Mouse (Mus musculus): ENCODE measurements at regions not wholly inside any gene's neighbourhood (a gene's known extent, or its start where the extent isn't known, plus 50 kb on each side); places are given as distances from the start of the nearest gene placed in this dataset.
A peak's percentile ranks its signal among the peaks of the same experiment; 100 is the strongest.

- DNase-seq: peak; percentile 63
- no peak overlapping the region for H3K4me3 ChIP-seq (replicated peaks; ENCODE audit: extremely low read depth, low read depth, low read length)
- TF ChIP-seq POLR2A (IDR thresholded peaks at IDR 0.05; ENCODE audit: borderline replicate concordance, extremely low read depth, low read depth, low read length) (no peak), CTCF (IDR thresholded peaks at IDR 0.05; ENCODE audit: insufficient read depth, low read length) (peak; percentile 89)
- H3K4me1 ChIP-seq (ENCODE audit: control insufficient read depth, insufficient read depth, low read length): no peaks in the 10 kb centered on the region
- WGBS: 13% methylated on average over 9 of the region's 9 CpGs
Measured at GRCm38 (mm10) chr15:64627258-64627657, 190.2 kb upstream of the Gm21798 start.
